Comparison of ENCODE assay signal across 18 mouse cellular contexts in the genomic region with DNA sequence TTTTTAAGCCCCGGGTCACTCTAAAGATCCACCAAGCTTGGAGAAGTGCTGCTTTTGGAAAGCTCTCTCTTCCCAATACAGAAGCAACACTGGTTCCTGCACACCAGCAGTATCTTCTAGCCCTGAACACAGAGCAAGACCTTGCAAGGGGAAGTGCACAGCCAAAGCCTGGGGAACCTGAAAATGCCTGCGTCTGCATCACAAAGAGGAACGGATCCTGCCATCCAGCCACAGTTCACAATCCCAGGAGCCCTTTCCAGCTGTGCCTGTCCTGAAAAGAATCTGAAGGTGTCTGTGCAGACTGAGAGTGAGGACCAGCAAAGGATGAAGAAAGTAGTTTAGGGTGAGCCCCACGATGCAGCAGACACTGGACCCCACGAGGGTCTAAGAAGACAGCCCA. TPM values are rescaled to one million over a fixed set of nuclear protein-coding genes. Genes with fewer than 3 reads are reported as not detected.
DNase-seq lines count a peak whose midpoint lies in the region; ATAC-seq and TF ChIP-seq lines count a peak whose summit lies in the region.
"Had no signal": no experiment of that assay in that cellular context is flagged by ENCODE, and none has a peak within 500 bp of the region (broad histone marks: within the 10 kb centered on the region; RNA-seq: fewer than 3 reads in every experiment).

No protein-coding gene starts in this region.

- intact Hi-C loops in gastrocnemius, adult 2 months (cut with DNase I), result no loop called here

- ATAC-seq in granulocyte monocyte progenitor cell, adult 5-6 weeks (replicated peaks; ENCODE audit: poor library complexity, severe bottlenecking), result peak; percentile 21
- ATAC-seq: CD4-positive, CD25-positive, alpha-beta regulatory T cell, adult 4 months; hindbrain, embryonic 16.5 days had no signal

- H3K4me3 ChIP-seq in gastrocnemius, adult 2 months, result peak overlapping the region; percentile 21; the same call in 1 of the 2 replicates
- H3K4me3 ChIP-seq: embryonic facial prominence, embryonic 15.5 days; forebrain, embryonic 10.5 days; neural tube, embryonic 12.5 days had no signal

- no peak overlapping the region for H3K27ac ChIP-seq in gastrocnemius, adult 2 months
- H3K27ac ChIP-seq: embryonic facial prominence, embryonic 15.5 days; forebrain, embryonic 10.5 days; liver, embryonic 14.5 days; neural tube, embryonic 12.5 days had no signal

- no peak for DNase-seq in gastrocnemius, adult 2 months
- DNase-seq in gastrocnemius, postnatal 4 days (ENCODE audit: low spot score in 2 of 2), result no peak
- DNase-seq in layer of hippocampus, adult 9-11 months, result peak; percentile 31
- no peak for DNase-seq in layer of hippocampus, postnatal 25 days (ENCODE audit: extremely low spot score in 1 of 2, low spot score in 1 of 2)
- DNase-seq in ES-CJ7 (ENCODE audit: low read depth, low spot score), result peak; percentile 77
- no peak for DNase-seq in layer of hippocampus, adult 9-10 months (ENCODE audit: low spot score)
- DNase-seq in yolk sac, embryonic 10.5 days (ENCODE audit: low spot score), result no peak
- DNase-seq: adrenal gland, postnatal 36 days; cerebellum, adult 9-10 months; heart, postnatal 14 days; thymus, adult 18-20 months had no signal

- TF ChIP-seq CTCF in gastrocnemius, adult 2 months (IDR thresholded peaks at IDR 0.05), result no peak

RNA-seq across cellular contexts. Expression of a gene that starts 3.7 kb away (rescaled TPM):
- under 1 TPM; 0.10 to 0.33 TPM for total RNA-seq in gastrocnemius, adult 2 months (2021)
- under 1 TPM; 0.18 to 0.34 TPM for total RNA-seq in gastrocnemius, postnatal 4 days (2021)
- 1 to 10 TPM; 8.1 to 8.5 TPM for total RNA-seq in layer of hippocampus, postnatal 25 days (2021)
- not detected in 2 replicates for total RNA-seq in granulocyte monocyte progenitor cell, adult 5-6 weeks (2014; fragmentation: Nextera tagmentation)
- total RNA-seq in granulocyte monocyte progenitor cell, adult 5-6 weeks (2017), result 0.82 TPM in 1 of 2 replicates, not detected in the other

RNA-seq across cellular contexts. Expression of a gene that starts 18.3 kb away (rescaled TPM):
- 10 to 100 TPM; 37.6 to 45.5 TPM for total RNA-seq in gastrocnemius, adult 2 months (2021)
- total RNA-seq in gastrocnemius, postnatal 4 days (2021), result 10 to 100 TPM; 40.1 to 41.6 TPM
- total RNA-seq in layer of hippocampus, postnatal 25 days (2021), result 10 to 100 TPM; 42.0 to 45.7 TPM
- 56.4 and 61.5 TPM in 2 replicates for total RNA-seq in granulocyte monocyte progenitor cell, adult 5-6 weeks (2014; fragmentation: Nextera tagmentation)
- 80.8 and 104 TPM in 2 replicates for total RNA-seq in granulocyte monocyte progenitor cell, adult 5-6 weeks (2017)

RNA-seq across cellular contexts. Expression of a gene that starts 31.9 kb away (rescaled TPM):
- total RNA-seq in gastrocnemius, adult 2 months (2021), result 10 to 100 TPM; 22.5 to 23.1 TPM
- 10 to 100 TPM; 16.4 to 17.1 TPM for total RNA-seq in gastrocnemius, postnatal 4 days (2021)
- 10 to 100 TPM; 37.0 to 42.9 TPM for total RNA-seq in layer of hippocampus, postnatal 25 days (2021)
- 9.8 and 10.8 TPM in 2 replicates for total RNA-seq in granulocyte monocyte progenitor cell, adult 5-6 weeks (2014; fragmentation: Nextera tagmentation)
- total RNA-seq in granulocyte monocyte progenitor cell, adult 5-6 weeks (2017), result 10.6 and 15.1 TPM in 2 replicates

RNA-seq across cellular contexts. Expression of a gene that starts 53.5 kb away (rescaled TPM):
- total RNA-seq in gastrocnemius, adult 2 months (2021), result under 1 TPM; 0.43 to 0.50 TPM
- total RNA-seq in gastrocnemius, postnatal 4 days (2021), result 1 to 10 TPM; 8.7 to 8.9 TPM
- total RNA-seq in layer of hippocampus, postnatal 25 days (2021), result 1 to 10 TPM; 1.2 to 1.3 TPM
- total RNA-seq in granulocyte monocyte progenitor cell, adult 5-6 weeks (2014; fragmentation: Nextera tagmentation), result 22.0 and 38.4 TPM in 2 replicates
- 33.9 and 43.1 TPM in 2 replicates for total RNA-seq in granulocyte monocyte progenitor cell, adult 5-6 weeks (2017)

RNA-seq across cellular contexts. Expression of a gene that starts 53.8 kb away (rescaled TPM):
- total RNA-seq in gastrocnemius, adult 2 months (2021), result 10 to 100 TPM; 23.6 to 30.6 TPM
- 10 to 100 TPM; 24.9 to 25.4 TPM for total RNA-seq in gastrocnemius, postnatal 4 days (2021)
- 10 to 100 TPM; 13.2 to 17.6 TPM for total RNA-seq in layer of hippocampus, postnatal 25 days (2021)
- 35.6 and 51.4 TPM in 2 replicates for total RNA-seq in granulocyte monocyte progenitor cell, adult 5-6 weeks (2014; fragmentation: Nextera tagmentation)
- 50.7 and 58.2 TPM in 2 replicates for total RNA-seq in granulocyte monocyte progenitor cell, adult 5-6 weeks (2017)

Comparison
In these comparisons a context has a peak if more than half of its experiments do, and no peak if none do; other contexts are left out.
1. DNase-seq: peak in layer of hippocampus, adult 9-11 months (single experiment) and ES-CJ7 (single experiment); none in gastrocnemius, adult 2 months (single experiment), gastrocnemius, postnatal 4 days (0 of 2), layer of hippocampus, postnatal 25 days (0 of 2), layer of hippocampus, adult 9-10 months (single experiment) and yolk sac, embryonic 10.5 days (single experiment).
2. RNA of a gene that starts 3.7 kb away (total RNA-seq): 8.1 to 8.5 TPM in layer of hippocampus, postnatal 25 days; 0.82 TPM in granulocyte monocyte progenitor cell, adult 5-6 weeks, 0.18 to 0.34 TPM in gastrocnemius, postnatal 4 days and 0.10 to 0.33 TPM in gastrocnemius, adult 2 months; every median in the first group is over 4 times any median in the second.